Mouse (Mus musculus) hindbrain, postnatal 0 days (tissue): ENCODE measurements at regions not wholly inside any gene's neighbourhood (a gene's known extent, or its start where the extent isn't known, plus 50 kb on each side); places are given as distances from the start of the nearest gene placed in this dataset.
A peak's percentile ranks its signal among the peaks of the same experiment; 100 is the strongest.

ENCODE experiments used
- ATAC-seq: fragments of 200-750 bp; cut with Nextera tagmentation; 2 replicates; pipeline ENCODE4 v1.8.0; 2017; ENCODE audit warnings: mild to moderate bottlenecking, moderate TSS enrichment, moderate library complexity
- DNase-seq: peaks from one replicate; pipeline ENCODE4 v3.0.0-alpha.2; 2015; ENCODE audit warnings: low spot score
- H3K27ac ChIP-seq: fragments of 300-500 bp; sonication (generic); 2 replicates; pipeline ENCODE4 v1.5.1; 2014; ENCODE audit warnings: mild to moderate bottlenecking
- H3K27me3 ChIP-seq: fragments of 300-500 bp; sonication (generic); 2 replicates; pipeline ENCODE4 v1.6.1; 2014; ENCODE audit warnings: low read length, mixed read lengths; ENCODE audit not compliant: insufficient read depth
- H3K36me3 ChIP-seq: fragments of 300-500 bp; sonication (generic); 2 replicates; pipeline ENCODE4 v1.6.1; 2014; ENCODE audit warnings: low read length, mixed read lengths; ENCODE audit not compliant: insufficient read depth
- H3K4me1 ChIP-seq: fragments of 300-500 bp; sonication (generic); 2 replicates; pipeline ENCODE4 v1.6.1; 2014; ENCODE audit warnings: antibody characterized with exemption, low read length, mixed read lengths; ENCODE audit not compliant: insufficient read depth
- H3K4me2 ChIP-seq: fragments of 300-500 bp; sonication (generic); 2 replicates; pipeline ENCODE4 v1.6.1; 2014; ENCODE audit warnings: low read depth, mild to moderate bottlenecking, low read length, moderate library complexity, mixed read lengths
- H3K4me3 ChIP-seq: fragments of 300-500 bp; sonication (generic); 2 replicates; pipeline ENCODE4 v1.5.1; 2014; ENCODE audit warnings: low read length
- H3K9ac ChIP-seq: fragments of 300-500 bp; sonication (generic); replicated peaks from 2 replicates; pipeline ENCODE4 v1.6.1; 2014; ENCODE audit warnings: mild to moderate bottlenecking, low read length, moderate library complexity, mixed read lengths
- H3K9me3 ChIP-seq: fragments of 300-500 bp; sonication (generic); 2 replicates; pipeline ENCODE4 v1.6.1; 2016; ENCODE audit warnings: low read length, mixed read lengths
- CTCF ChIP-seq: IDR thresholded peaks from 2 replicates; pipeline ENCODE4 v1.5.1; 2016; ENCODE audit warnings: antibody characterized with exemption, control low read depth, low read depth
- WGBS: fragments of 180-500 bp; shearing (Covaris S2); extraction: QIAGEN DNeasy Blood & Tissue Kit; methylation state at CpG from one replicate; pipeline ENCODE4 v1.1.7; 2014; 5-methylcytosine and 5-hydroxymethylcytosine counted together

DNA sequence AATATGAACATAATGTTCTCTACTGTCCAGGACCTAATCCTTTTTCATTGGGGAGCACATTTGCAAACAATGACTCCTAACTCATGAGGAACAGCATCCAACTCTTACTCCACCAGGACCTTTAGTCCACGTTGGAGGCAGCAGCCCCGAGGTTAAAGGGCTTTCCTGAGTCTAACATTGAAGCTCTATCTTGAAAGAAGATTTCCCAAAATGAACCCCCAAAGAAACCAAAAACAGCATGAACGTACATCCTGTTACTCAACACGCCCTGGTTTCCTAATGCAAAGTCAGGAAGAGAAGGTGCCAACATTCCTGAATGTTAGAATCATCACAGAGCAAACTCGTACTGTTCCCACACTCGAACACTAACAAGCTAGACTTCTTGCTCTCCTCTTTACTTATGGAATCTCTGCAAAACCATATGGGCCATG, 685.5 kb upstream of the A1bg start:
- Histone ChIP-seq H3K4me2 (no peak overlapping the region), H3K4me3 (no peak overlapping the region)
- 82% methylated on average over 6 of the region's 6 CpGs for WGBS

DNA sequence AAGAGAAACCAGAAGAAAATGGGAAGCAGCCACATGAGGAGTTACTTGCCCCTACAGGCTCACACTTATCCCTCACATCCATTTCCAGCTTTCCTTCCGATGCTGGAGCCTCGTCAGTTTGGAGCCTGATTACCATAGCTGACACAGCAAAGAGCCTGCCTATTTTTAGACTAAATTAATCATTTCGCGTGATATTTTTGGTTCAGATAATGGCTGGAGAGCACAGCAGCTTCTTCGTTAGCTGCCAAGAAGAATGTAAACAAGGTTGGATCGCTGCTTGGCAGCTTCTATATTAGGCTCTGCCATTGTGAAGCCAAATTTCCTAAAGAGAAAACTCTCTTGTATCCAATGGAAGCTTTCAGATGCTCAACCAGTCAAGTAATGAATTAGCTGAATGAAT, 676.9 kb upstream of the A1bg start:
- DNase-seq (no peak), ATAC-seq (no peak)
- H3K9me3 ChIP-seq = no peaks in the 10 kb centered on the region
- no peaks in the 10 kb centered on the region for H3K27me3 ChIP-seq
- no peaks in the 10 kb centered on the region for H3K4me1 ChIP-seq
- H3K4me3 ChIP-seq = no peak overlapping the region
- TF ChIP-seq CTCF = no peak
- H3K4me2 ChIP-seq = no peak overlapping the region
- H3K36me3 ChIP-seq = no peaks in the 10 kb centered on the region
- WGBS = 53% methylated on average over 6 of the region's 6 CpGs
- H3K9ac ChIP-seq = no peak overlapping the region
- no peak overlapping the region for H3K27ac ChIP-seq

More for the DNA sequence above, 685.5 kb upstream of the A1bg start:
- no peaks in the 10 kb centered on the region for H3K36me3 ChIP-seq
- no peak for ATAC-seq
- no peaks in the 10 kb centered on the region for H3K27me3 ChIP-seq
- no peaks in the 10 kb centered on the region for H3K4me1 ChIP-seq
- DNase-seq = no peak
- H3K9me3 ChIP-seq = no peaks in the 10 kb centered on the region
- no peak for TF ChIP-seq CTCF
- no peak overlapping the region for H3K27ac ChIP-seq
- H3K9ac ChIP-seq = no peak overlapping the region

DNA sequence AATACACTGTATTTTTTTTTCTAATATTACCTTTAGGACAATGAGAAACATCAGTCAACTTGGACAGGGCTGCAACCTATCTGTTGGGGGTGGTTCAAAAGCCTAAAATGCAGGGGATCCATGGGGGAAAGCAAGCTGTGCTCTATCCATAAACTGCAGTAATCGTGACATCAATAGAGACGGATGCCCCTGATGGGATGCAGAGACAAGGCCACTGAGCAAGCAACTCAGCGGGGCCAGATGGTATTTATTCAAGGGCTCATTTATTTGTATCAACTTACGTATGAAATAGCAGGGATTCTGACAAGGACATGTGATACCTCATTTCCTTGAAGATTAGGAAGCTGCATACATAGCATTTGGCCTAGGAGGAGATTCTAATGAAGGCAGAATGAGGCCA, 673.5 kb upstream of the A1bg start:
- no peak for TF ChIP-seq CTCF
- 40% methylated on average over 4 of the region's 4 CpGs for WGBS
- Histone ChIP-seq H3K4me1 (no peaks in the 10 kb centered on the region), H3K4me2 (no peak overlapping the region), H3K4me3 (no peak overlapping the region), H3K27ac (peak overlapping the region; percentile 16; the same call in 1 of the 2 replicates), H3K9ac (no peak overlapping the region), H3K36me3 (no peaks in the 10 kb centered on the region), H3K27me3 (no peaks in the 10 kb centered on the region), H3K9me3 (no peaks in the 10 kb centered on the region)
- ATAC-seq (0 out of 2 replicates have a peak, but pooled peaks have one; percentile 32), DNase-seq (peak; percentile 74)

DNA sequence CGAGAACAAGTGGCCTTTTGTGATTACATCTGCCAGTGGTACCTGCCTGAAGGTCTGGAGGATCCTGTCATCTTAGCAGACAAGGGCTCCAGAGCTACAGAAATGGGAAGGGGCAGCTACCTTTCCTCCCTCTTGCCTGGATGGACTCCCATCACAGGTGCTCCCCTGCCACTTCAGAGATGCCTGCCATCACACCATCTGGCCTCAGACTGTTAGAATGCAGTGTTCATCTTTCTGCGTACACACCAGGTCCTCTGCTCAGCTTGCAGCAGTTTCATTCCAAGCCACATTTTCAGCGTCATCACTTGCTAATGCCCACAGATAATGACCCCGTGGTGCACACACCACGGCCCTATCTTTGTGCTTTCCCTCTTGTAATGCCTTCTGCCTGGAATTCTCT, 666.1 kb upstream of the A1bg start:
- 71% methylated on average over 5 of the region's 5 CpGs for WGBS

DNA sequence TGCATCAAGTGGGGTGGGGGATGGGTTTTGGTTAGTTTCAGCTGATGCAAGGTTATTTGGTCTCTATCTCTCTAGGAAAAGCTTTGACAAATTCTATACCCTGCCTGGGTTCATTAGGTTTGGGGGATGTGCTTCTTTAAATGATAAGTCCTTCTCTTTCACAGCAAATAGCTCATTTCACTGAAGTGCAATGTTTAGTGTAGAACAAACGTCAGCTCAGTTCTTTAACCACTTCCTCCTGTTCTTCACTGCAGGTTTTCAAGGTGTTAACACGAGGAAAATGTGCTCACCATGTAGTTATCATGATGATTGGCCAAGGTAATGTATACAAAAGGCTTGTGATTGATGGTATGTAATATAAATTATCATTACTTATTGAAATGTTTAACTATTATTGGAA, 659.5 kb upstream of the A1bg start:
- no peaks in the 10 kb centered on the region for H3K4me1 ChIP-seq
- no peak for TF ChIP-seq CTCF
- no peak overlapping the region for H3K4me2 ChIP-seq
- no peaks in the 10 kb centered on the region for H3K36me3 ChIP-seq
- DNase-seq (no peak), ATAC-seq (no peak)
- WGBS = 71% methylated on average over 2 of the region's 2 CpGs
- no peaks in the 10 kb centered on the region for H3K27me3 ChIP-seq
- H3K4me3 ChIP-seq = no peak overlapping the region
- H3K9me3 ChIP-seq = no peaks in the 10 kb centered on the region
- no peak overlapping the region for H3K27ac ChIP-seq
- no peak overlapping the region for H3K9ac ChIP-seq

More for the DNA sequence above, 666.1 kb upstream of the A1bg start:
- H3K4me2 ChIP-seq = no peak overlapping the region
- H3K9ac ChIP-seq = no peak overlapping the region
- no peak overlapping the region for H3K27ac ChIP-seq
- no peaks in the 10 kb centered on the region for H3K27me3 ChIP-seq
- ATAC-seq (no peak), DNase-seq (no peak)
- no peaks in the 10 kb centered on the region for H3K36me3 ChIP-seq
- H3K4me3 ChIP-seq = no peak overlapping the region
- H3K4me1 ChIP-seq = no peaks in the 10 kb centered on the region
- no peaks in the 10 kb centered on the region for H3K9me3 ChIP-seq
- TF ChIP-seq CTCF = no peak

DNA sequence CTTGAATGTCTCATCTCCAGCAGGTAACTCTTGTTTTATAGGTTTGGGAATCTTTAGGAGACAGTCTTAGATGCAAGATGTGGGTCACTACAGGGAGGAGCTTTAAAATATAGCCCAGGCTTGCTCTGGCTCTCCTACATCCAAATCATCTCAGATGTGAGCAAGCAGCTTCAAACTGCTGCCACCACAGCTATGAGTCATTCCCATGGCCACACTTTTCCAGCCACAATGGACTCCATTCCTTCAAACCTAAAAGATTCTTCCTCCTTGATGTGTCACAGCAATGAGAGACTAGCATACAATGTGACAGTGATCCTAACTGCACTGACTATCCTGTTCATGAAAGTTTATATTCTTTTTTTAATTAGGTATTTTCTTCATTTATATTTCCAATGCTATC, 640.5 kb upstream of the A1bg start:
- DNase-seq (no peak), ATAC-seq (no peak)
- Histone ChIP-seq H3K27ac (no peak overlapping the region), H3K4me2 (no peak overlapping the region), H3K27me3 (no peaks in the 10 kb centered on the region), H3K36me3 (no peaks in the 10 kb centered on the region), H3K9ac (no peak overlapping the region), H3K4me1 (no peaks in the 10 kb centered on the region), H3K4me3 (no peak overlapping the region), H3K9me3 (no peaks in the 10 kb centered on the region)
- no peak for TF ChIP-seq CTCF

DNA sequence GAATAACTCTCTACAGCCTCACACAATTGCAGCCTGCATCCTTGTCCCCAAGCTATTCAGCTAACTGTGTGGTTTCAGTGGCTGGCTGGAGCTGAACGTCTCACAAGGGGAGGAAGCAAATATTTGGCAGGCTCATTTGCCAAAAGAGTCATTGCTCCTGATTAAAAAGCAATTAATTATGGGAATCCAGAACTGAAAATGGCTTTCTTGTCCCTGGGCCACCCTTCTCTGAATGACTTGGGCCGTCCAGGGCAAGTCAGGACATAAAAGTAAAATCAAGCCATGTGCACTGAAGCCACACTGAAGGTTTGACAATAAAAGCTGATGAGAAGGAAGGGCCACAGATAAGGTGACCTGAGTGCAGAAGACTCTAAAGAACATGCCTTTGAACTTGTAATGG, 639.4 kb upstream of the A1bg start:
- Histone ChIP-seq H3K27me3 (no peaks in the 10 kb centered on the region), H3K9me3 (no peaks in the 10 kb centered on the region), H3K4me1 (no peaks in the 10 kb centered on the region), H3K27ac (no peak overlapping the region), H3K4me2 (no peak overlapping the region), H3K9ac (no peak overlapping the region), H3K4me3 (no peak overlapping the region), H3K36me3 (no peaks in the 10 kb centered on the region)
- no peak for DNase-seq
- ATAC-seq = no peak
- no peak for TF ChIP-seq CTCF
- WGBS = 24% methylated on average over 2 of the region's 2 CpGs
